Mouse (Mus musculus) kidney, adult 8-10 months (tissue): ENCODE measurements around the gene Rasgrf2.

Experiments used
- DNase-seq, 2 experiments: peaks; one replicate each; pipeline ENCODE4 v3.0.0; 2022

The Rasgrf2 gene

DNA sequence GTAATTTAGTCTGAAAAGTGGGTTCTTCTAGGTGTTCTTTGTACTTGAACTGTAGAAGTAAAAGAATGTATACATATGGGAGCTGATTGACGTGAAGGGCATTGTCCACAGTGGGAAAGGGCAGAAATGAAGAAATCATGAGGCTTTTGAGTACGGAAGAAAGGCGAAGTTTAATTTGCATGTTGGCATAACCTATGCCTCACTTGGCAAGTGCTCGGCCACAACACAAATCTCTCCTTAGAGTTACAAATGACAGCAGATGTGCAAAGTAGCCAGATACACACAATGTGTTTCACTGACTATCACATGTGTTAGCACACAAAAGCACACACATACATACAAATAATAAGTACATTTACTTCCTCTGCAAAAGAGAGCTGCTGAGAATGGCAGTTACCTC lies 251.2 kb downstream of the Rasgrf2 start:
- DNase-seq: no peak

DNA sequence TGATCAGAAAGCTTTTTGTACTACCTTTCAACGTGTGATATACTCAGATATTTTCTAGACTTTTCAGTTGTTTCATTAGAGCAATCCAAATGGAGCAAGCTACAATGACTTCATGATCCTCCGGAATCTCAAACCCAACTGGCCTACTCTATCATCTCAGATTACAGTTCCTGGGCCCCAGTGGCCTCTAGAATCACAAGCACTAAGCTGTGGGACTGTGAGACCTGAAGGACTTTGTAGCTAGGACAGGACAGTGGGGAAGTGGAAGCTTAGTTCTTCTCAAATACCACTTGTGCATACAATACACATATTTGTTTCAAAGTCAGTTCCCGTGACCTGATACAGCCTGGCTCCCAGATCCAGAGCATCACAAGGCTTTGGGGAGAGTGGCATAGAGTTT lies 253.5 kb downstream of the Rasgrf2 start:
- no peak for DNase-seq

DNA sequence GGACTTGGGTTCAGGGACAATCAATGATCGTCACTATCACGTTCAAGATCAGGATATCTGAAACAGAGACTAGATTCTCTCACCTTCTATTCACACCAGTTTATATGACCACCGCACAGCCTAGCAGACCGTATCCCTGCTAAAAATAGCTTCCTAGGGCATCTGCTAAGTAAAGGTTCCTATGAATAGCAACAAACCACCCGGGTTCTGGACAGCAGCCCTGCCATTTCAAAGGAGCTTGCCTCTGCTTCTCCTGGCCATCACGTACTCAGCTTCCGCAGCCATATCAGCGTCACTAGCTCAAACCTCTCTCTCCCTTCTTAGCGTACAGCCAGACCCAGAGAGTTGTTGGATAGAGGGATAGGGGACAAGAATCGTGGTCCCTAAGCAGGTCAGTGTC lies 254.1 kb downstream of the Rasgrf2 start:
- no peak for DNase-seq

DNA sequence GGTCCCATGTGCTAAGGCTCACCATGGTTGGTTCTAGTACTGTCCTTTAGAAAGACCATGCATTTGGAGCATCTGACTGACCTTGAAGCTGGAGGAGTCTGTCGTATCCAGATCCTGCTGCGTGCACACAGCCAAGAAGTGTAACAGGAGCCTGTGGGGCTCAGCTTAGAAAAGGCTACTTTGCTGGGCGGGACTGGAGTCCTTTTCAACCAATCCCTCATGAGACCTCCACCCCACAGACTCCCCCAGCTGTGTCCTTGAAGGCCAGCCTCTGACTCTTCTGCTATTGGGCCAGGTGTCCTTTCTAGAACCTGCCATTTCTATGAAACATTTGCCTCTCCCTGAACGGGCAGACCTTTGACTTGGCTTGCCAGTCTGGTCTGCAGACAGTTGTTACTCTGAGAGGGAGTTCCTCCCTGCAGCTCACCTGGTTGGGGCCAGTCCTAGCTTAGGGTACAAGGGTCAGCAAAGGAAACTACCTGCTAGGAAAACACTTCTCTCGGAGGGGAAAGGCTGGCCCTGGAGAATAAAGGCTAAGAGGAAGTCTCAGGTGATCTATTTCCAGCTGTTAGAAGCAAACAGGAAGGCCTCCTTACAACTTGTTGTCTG lies 254.6 kb downstream of the Rasgrf2 start, which contains the start of gene Ckmt2:
Ckmt2 (minus strand) TSS at position 145 of the 609 bp plus-strand sequence.
- DNase-seq: peak in 1 of 2 experiments; percentile 9

DNA sequence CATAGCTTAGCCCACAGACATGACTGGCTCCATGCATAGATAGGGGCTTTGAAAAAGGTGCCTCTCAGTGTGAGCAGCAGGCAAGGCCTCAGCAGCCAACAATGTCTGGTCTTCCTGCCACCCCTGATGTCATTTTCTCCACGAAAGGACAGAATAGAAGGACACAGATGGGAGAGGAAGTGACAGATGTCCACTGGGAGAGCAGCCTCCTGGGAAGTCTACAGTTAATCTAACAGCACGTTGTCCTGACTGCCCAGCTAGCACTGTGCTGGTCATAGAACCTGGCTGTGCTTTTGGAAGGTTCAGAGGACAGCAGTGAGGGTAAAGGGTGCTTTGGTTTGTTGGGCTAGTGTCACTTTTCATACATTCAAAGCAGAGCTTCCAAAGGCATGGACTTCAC lies 255.9 kb downstream of the Rasgrf2 start:
- no peak for DNase-seq

DNA sequence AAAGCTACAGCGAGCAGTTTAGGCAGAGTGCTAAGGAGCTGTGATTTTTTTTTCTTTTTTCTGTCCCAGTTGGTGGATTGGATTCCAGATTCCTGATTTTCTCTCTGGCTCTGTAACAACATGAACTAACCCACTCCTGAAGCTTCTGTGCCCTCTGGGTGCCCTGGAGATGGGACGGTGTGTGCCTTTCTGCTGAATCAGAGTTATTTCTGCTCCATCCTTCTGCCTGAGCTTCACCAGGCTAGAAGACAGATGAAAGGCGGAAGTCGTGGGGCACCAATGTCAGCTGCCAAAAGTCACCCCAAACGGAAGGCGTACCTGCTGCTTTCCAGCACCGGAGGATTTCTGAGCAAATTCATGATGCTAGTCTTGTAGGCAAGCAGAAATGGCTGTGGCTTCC lies 256.9 kb downstream of the Rasgrf2 start:
- DNase-seq: no peak

DNA sequence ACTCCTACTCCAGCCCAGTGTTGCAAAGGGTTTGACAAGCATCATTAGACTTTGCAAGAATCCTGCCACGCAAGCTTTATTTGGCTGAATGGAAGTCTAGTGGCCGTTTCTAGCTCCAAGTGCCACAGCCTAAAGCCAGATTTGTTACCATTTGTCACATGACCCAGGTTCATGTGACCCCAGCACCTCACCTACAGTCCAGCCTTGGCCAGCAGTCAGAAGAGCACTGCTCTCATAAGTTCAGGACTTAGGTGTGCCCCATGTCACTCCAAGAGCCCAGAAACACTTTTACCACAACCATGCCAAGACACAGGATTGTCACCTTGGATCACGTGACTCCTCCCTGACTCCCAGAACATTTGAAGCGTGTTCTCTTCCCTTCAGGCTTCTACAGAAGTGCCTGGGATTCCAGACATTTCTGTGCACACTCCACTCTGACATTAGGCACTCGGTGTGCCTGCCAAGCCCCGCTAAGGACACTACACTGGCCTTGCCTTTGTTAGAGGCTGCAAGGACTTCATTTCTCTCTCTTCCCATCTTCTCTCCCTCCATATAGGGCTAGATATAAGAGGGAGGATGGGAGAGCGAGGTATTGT lies 257.6 kb downstream of the Rasgrf2 start:
- DNase-seq: no peak

DNA sequence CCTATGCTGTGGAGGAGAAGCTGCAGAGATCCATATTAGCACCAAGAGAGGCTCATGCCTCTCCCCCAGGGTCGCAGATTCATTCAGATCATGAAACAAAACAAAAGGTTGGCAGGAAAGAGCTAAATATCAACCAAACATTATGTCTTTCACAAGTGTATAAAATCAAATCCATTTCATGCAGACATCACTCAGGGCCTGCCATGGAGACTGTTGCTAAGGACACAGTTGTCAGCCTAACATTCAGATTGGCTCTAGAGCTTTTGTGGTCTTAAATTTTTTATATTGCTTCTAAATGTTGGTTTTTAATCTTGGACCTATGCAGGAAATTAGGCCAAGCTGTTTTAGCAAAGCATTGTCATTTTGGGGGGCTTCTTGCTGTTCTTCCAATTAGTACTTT lies 262.9 kb downstream of the Rasgrf2 start:
- no peak for DNase-seq

DNA sequence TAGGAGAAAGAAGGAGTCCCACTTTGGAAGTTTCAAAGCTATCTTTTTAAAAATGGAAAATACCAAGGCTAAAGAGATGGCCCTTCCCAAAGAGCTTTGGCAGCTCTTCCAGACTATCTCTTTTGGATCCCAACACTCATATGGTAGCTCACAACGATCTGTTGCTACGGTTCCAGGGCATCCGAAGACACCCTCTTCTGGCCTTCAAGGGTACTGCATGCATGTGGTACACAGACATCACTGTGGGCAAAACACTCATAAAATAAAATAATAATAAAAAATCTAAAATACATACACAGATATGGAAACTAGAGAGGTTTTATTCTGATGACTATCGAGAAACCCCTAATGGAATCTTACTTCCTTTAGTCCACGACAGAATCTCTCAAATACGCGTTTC lies 272.6 kb downstream of the Rasgrf2 start:
- peak in 1 of 2 experiments; percentile 13 for DNase-seq

DNA sequence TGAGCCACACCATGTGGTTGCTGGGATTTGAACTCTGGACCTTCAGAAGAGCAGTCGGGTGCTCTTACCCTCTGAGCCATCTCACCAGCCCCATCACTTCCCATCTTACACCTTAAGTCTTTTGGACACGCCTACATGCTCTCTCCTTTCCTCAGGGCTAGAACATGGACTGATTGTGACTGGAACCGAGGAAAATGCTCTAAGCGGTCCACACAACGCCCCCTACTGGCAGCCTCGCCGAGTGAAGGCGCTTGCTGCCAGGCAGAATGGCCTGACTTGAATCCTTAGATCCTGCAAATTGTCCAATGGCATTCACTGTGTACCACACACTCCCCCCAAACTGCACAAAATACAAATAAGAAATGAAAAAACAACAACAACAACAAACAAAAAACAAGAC lies 274.0 kb downstream of the Rasgrf2 start:
- DNase-seq: no peak

DNA sequence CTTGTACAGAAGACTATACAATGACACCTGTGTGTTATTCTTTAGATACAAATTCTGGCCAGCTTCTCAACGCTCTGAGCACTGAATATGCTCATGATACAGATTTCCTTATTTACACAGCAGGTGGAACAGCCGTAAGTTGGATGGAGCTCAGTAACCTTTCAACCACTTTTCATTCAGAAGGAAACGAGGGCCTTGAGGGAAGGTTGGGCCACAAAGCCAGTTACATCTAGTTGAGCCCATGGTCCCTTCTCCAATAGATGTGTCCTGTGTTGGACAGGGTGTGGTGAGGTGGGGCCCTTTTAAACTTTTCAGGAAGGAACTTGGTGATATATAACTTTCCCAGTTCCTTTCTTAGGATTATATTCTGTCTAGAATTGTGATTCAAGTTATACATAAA lies 277.0 kb downstream of the Rasgrf2 start:
- no peak for DNase-seq
